Mouse (Mus musculus) kidney, adult 2 months (tissue): ENCODE data around the gene Cox7a2.

Experiments
- CTCF ChIP-seq: fragments of 200-500 bp; conservative IDR thresholded peaks from 2 replicates; pipeline ENCODE4 v1.5.1; 2011; ENCODE audit warnings: low read depth, mild to moderate bottlenecking, control low read depth, low read length, moderate library complexity, mixed read lengths; ENCODE audit not compliant: insufficient read depth, insufficient read length
- POLR2A ChIP-seq: fragments of 200-500 bp; IDR thresholded peaks from one replicate; pipeline ENCODE4 v1.6.1; 2011; ENCODE audit warnings: low read depth, low read length, control low read depth

DNA sequence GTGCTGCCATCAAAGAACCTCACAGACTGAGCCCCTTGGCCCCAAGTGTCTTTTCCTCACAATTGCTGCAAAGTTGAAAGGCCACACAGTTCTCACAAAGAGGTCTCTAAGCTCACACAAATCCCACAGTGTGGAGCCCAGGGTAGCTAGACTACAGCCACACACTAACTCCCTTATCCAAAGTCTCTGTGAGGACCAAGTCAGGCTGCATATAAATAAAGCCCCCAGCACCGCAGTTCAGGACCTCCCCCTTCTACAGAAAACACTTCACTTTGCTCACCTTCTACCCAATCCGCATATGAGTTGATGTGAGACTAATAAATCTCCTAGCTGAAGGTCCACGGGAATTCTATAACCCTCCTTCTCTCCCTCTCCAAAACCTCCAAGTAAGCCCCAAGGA is 24.8 kb upstream of the Cox7a2 start:
- TF ChIP-seq CTCF (no peak), POLR2A (no peak)
